Mouse (Mus musculus) kidney, adult 9 months (tissue): ENCODE measurements at regions not wholly inside any gene's neighbourhood (a gene's known extent, or its start where the extent isn't known, plus 50 kb on each side); places are given as distances from the start of the nearest gene placed in this dataset.

ENCODE experiments used
- DNase-seq: peaks from one replicate; pipeline ENCODE4 v3.0.0; 2022

DNA sequence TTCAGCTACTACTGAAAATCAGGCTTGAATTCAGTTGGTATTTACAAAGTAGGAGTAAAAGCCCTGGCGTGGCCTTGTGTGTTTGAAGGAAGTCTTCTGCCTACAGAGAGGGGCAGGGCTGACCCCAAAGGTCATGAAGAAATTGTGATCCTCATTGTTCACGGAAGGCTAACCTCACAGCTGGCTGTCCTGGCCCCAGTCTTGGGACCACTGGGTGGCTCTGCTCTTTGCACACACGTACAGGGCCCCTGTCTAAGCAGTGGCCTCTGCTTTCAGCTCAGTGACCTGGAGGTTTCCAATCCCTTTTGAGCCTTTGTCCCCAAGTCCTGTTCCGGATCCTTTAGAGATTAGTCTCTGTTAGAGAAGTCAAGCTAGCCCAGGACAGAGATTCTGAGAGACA is 99.3 kb upstream of the Kit start:
- DNase-seq: no peak

DNA sequence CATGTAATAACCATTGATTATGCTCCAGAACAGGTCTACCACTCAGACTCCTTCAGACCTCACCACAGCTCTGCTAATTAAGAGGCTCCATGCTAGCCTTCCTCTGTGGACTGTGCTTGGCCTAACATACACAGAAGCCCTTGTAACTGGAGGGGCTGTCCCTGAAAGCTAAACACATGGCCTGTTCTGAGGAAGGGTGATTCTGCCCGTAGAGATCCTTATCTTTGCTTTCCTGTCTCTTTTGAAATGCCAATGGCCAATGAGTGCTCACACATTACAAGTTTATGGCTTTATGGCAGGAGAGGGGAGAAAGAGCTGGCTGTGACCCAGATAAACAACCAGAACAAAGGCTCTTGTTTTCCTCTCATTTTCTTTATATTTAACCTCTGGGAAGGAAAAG is 96.2 kb upstream of the Kit start:
- DNase-seq: no peak

DNA sequence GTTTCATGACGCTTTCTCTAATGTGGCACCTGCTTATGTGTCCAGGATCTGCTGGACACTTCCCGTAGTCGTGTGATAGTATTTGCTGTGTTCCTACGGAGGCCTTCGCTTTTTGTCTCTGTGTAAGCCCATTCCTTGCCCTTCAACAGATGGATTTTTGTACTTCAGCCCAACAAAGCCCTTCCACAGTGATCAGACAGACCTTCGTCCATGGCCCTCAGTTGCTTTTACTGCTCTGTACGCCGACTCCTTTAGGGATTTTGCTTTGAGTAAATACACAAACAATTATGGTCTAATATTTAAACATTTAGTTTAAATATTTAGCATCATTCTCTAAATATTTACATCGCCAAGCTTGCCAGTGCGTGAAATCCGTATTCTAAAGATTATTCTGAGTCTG is 95.6 kb upstream of the Kit start:
- DNase-seq: no peak

DNA sequence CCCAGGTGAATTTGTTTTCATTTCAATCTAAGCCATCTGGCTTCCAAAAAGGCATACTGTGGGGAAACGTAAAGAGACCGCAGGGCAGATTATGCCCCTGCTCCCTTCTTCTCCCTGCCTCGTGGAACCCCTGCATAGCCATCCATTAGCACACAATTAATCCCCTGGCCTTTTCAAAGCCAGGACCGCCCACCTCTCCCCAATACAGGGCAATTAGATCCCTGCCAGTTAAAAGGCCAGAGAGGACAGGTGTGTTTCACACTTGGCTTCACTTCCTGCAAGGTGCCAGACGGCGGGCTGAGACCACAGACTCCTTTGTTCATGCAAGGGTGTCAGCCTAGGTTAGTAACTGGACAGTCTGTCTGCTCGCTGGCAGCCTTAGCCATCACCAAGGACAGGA is 93.1 kb upstream of the Kit start:
- DNase-seq: no peak

DNA sequence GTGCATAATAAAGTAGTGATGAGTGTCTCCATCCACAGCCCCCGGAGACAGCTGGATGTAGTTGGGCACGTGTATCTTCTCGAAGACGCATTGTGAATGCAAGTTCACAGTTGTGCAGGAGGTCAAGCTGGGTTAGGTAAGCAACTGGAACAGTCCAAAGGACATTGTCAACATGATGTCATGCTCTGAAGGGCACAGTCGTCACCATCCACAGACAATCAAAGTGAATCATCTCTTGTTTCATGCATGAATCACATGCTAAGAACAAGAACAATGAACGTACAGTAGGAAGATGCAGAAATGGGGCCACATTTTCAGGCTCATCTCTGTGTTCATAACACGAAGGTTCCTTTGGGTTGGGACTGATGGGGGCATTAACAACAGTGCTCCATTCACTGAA is 90.4 kb upstream of the Kit start:
- no peak for DNase-seq

DNA sequence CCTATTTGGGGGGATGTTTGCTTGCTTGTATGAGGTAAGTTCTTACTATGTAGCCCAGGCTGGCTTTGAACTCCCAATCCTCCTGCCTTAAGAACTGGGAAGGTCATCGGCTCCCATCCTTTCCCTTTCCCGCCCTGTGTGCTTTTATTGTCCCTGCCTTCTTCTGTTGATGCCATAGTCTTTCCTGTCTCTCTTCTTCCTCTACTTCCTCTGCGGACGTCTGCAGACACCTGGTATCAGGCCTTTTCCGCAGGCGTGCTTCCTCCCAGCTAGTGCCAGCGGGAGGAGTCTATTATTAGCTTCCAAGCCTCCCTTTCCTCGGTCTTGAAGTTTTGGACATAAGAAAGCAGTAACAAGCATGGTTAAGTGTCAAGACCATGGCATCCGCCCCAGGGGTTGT is 83.9 kb upstream of the Kit start:
- peak; percentile 17 for DNase-seq

DNA sequence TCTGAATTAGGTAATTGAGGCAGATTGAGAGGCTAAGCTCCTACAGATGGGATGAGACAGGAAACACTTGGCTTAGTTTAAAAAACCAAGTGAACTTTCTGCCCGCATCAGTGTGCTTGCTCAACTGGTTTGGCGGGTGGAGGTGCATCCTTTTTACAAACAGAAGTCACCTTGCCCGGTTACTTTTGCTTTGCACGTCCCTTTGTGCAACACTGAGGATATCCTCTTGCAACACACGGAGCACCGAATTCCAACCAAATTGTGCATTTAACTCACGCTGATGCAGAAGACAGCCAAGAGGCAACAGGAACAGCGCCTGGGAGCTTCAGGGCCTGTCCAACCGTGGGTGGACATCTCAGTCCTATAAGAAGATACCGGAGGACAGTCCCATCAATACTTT is 80.6 kb upstream of the Kit start:
- no peak for DNase-seq

DNA sequence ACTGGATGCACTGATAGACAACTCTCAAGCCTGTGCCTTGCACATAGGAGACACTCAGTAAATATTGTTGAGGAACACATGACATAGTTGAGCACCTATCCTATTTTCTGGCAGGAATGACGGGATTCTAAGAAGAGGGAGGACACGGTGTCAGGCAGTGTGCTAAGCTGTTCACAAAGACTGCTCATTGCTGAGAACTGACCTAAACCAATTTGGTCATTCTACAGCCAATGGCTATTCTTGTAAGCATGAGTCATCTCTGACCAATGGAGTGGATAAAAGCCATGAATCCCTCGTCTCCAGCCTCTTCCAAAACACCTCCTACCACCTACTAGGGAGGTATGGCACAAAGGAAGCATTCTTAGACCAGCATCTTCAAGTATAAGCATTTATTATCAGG is 75.7 kb upstream of the Kit start:
- DNase-seq: no peak

DNA sequence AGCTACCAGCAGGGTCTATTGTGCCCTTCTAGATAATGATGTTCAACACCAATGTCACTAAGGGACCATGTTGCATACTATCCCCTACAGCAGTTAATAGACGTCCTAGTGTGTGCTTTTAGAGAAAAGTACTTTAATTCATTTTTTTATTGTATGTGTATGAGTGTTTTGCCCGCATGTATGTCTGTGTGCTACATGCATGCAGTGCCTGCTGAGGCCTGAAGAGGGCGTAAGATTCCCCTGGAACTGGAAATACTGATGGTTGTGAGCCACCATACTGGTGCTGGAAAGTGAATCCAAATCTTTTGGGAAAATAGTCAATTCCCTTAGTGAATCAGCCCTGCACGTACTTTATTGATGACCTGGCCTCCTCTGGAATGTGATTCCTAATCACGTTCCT is 75.0 kb upstream of the Kit start:
- DNase-seq: no peak

DNA sequence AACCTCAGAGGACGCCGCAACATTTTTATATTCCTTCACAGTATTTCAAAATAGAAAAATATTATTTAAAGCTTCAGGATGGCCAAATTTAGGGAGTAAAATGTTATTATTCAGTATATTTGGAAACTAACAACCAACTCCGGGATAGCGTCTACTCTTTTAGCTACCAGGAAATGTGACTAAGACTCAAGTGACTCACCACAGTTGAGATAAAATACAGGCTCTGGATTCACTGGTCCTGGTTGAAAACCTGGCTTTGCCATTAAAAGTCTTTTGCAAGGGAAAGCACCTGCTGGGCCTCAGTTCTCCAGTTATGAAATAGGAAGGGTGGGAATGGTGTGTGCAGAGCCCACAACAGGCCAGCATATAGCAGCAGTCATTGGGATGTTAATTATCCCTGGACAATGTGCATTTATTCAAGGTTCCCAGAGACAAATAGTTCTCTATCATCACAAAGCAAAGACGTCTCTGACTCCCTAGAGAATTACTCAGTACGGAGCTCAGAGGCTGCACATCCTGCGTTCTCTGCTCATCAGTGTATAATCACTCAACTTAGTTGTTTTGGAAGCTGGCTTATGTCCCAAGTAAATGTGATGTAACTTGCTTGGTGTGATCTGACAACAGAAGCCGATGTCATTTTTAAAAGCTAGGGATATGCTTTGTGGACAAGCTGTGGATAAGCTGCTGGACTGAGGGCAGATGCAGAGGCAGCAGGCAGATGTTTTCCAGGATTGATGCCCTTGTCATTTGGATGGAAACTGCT is 73.9 kb upstream of the Kit start:
- DNase-seq: no peak

DNA sequence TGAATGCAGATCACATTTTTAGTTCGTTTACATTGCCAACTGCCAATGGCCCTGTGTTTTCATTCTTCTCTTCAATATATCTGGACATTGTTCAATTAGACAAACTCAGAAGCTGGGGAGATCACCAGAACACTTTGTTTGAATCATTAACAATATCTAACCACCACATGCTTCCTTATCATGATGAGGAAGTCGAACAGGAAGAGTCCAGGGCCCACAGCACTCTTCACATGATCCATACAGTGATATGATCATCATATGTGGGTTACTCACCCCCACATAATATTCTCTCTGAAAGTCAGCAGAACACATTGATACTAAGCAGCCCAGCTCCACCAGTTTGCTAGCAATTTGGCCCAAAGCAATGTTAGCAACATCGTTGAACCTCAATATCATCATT is 71.0 kb upstream of the Kit start:
- no peak for DNase-seq

DNA sequence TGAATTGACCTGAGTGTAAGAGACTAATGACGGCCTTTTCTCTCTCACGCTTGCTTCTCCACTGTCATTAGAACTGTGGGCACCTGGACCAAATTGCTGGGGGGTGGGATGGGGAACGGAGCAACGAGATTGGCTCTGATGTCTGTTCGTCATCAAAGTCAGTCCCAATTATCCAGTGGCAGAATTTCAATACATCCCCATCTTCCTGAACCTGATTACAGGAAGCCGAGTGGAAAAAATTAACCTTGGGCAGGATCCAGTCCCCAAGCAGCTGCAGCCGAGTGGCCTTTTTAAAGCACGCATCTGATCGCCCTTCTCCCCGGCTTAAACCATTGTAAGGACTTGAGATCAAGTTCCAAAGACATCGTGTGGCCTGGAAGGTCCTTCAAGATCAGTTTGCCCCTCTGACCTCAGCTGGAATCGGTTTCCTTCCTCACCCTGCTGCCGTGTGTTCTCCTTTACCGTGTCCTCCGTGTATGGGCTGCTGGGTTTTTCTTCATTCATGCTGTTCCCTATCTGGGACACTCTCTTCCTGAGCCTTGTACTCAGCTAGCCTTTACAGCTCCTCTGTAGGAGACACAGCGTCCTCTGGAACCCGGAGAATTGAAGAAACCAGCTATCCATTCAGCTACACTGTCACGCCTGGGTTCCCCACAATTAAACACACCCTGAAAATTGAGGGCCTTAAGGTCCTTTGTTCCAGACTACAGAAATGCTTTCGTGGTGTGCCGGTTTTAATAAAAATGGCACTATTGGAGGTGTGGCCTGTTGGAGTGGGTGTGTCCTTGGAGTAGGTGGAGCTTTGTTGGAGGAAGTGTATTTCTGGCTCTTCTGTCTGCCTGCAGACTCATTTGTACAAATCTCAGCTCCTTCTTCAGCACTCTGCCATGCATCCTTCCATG is 61.9 kb upstream of the Kit start:
- DNase-seq: no peak

DNA sequence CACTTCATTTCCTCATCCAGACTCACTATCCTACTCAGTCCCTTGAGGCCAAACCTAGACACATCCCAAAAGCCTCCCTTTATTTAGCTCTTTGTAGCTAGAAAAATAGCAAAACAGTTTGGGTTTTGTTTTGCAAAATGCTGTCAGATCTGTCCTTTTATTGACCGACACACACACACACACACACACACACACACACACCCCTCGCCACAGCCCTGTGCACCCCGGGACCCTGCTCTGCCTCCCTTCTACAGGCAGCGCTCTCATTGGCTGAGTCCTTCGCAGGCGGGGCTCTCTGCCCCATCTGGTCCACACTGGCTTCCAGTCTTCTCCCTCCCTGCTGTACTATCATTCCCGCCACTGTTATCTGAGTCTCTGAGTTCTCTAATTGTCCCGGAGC is 56.5 kb upstream of the Kit start:
- no peak for DNase-seq

DNA sequence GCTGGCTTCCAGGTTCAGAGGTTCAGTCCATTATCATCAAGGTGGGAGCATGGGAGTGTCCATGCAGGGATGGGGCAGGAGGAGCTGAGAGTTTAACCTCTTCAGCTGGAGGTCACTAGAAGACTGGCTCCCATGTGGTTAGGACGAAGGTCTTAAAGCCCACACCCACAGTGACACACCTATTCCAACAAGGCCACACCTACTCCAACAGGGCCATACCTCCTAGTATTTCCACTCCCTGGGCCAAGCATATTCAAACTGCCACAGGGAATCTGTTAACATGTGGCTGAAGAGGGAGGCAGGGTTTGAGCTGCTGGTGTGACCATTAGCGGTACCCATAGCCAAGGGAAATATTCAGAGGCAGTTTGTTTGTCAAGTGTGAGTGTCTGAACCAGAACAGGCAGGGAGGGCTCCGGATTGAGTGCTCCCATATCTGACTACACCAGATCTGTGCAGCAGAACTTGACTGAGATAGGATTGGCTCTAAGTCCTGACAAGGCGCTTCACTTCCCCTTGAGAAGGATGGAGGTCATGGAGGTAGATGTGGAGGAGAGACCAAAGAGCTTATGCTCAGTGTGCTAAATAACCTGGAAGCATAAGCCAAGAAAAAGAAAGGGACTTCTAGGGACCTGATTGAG is 51.6 kb upstream of the Kit start:
- DNase-seq: no peak
